12 mouse cellular contexts compared by ENCODE assay signal in the genomic region with DNA sequence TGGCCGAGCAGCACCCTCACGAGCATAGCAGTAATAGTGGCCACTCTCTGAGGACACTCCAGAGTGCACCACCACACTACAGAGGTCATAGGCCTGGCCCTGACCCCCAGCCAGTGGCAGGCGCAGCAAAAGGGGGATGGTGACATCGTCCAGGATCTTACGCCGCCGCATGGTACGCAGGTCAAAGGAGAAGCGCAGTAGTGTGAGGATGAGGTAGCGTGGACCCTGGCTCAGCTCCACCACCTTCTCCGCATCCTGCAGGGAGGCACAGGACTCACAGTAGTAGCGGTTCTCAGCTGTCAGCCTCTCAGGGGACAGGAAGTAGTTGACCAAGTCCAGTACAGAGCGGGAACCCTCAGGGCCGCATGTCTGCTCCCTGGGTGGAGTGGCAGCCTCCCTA.
"Had no signal": no experiment of that assay in that cellular context is flagged by ENCODE, and none has a peak within 500 bp of the region (broad histone marks: within the 10 kb centered on the region; RNA-seq: fewer than 3 reads in every experiment).

No protein-coding gene starts in this region.

- DNase-seq: kidney, adult 11 months; kidney, adult 9 months; kidney, postnatal 36 days; lung, adult 2 months; lung, postnatal 36 days; midbrain, embryonic 14.5 days had no signal

- ATAC-seq: lung, postnatal 0 days had no signal

- H3K27me3 ChIP-seq: limb, embryonic 13.5 days; liver, embryonic 15.5 days had no signal

- H3K27ac ChIP-seq: kidney, postnatal 0 days; layer of hippocampus, adult 2 months; limb, embryonic 13.5 days; liver, embryonic 15.5 days had no signal

- H3K4me1 ChIP-seq: limb, embryonic 13.5 days; liver, embryonic 15.5 days had no signal

- H3K9me3 ChIP-seq: limb, embryonic 13.5 days; liver, embryonic 15.5 days had no signal

- H3K4me2 ChIP-seq: limb, embryonic 13.5 days; liver, embryonic 11.5 days; liver, embryonic 15.5 days had no signal

- H3K9ac ChIP-seq: limb, embryonic 13.5 days; liver, embryonic 15.5 days had no signal

- H3K4me3 ChIP-seq: layer of hippocampus, adult 2 months; limb, embryonic 13.5 days; liver, embryonic 15.5 days had no signal
